ENCODE assay signal across 8 mouse cellular contexts in genomic region chr5:75043621-75044301, GRCm38 (mm10). TPM values are rescaled to one million over a fixed set of nuclear protein-coding genes. Genes with fewer than 3 reads are reported as not detected.
DNase-seq lines count a peak whose midpoint lies in the region; ATAC-seq and TF ChIP-seq lines count a peak whose summit lies in the region.

No protein-coding gene starts in this region.

- peak overlapping the region; percentile 94 for H3K4me2 ChIP-seq in heart, embryonic 13.5 days

- no peaks in the 10 kb centered on the region for H3K4me1 ChIP-seq in ES-Bruce4 (ENCODE audit: control insufficient read depth, insufficient read depth, low read length)
- H3K4me1 ChIP-seq in heart, embryonic 13.5 days, result peaks cover 20% of the 10 kb centered on the region

- TF ChIP-seq EP300 in ES-Bruce4 (IDR thresholded peaks at IDR 0.05; ENCODE audit: insufficient read depth, low read depth, low read length), result no peak

- H3K9me3 ChIP-seq in ES-Bruce4 (replicated peaks; ENCODE audit: control insufficient read depth, insufficient read depth, low read length, poor library complexity, severe bottlenecking), result peaks cover 4% of the 10 kb centered on the region; the same call in 1 of the 2 replicates
- no peaks in the 10 kb centered on the region for H3K9me3 ChIP-seq in heart, embryonic 13.5 days

- TF ChIP-seq CTCF in ES-Bruce4 (IDR thresholded peaks at IDR 0.05; ENCODE audit: low read depth, low read length), result no peak

- no peak for TF ChIP-seq POLR2A in ES-Bruce4 (IDR thresholded peaks at IDR 0.05; ENCODE audit: insufficient read depth, low read length)

- H3K9ac ChIP-seq in ES-Bruce4 (ENCODE audit: low read depth, poor library complexity, severe bottlenecking), result peak overlapping the region; percentile 100
- peak overlapping the region; percentile 99 for H3K9ac ChIP-seq in heart, embryonic 13.5 days

- peak overlapping the region; percentile 86 for H3K4me3 ChIP-seq in ES-Bruce4 (ENCODE audit: low read depth, low read length)
- peak overlapping the region; percentile 98 for H3K4me3 ChIP-seq in heart, embryonic 13.5 days

- 0 out of 2 replicates have a peak overlapping the region, but pooled peaks have one; percentile 12 for H3K27ac ChIP-seq in ES-Bruce4 (ENCODE audit: insufficient read depth, low read length)
- peak overlapping the region; percentile 91 for H3K27ac ChIP-seq in heart, embryonic 13.5 days (replicated peaks)

- WGBS in heart, embryonic 13.5 days, result under 1% methylated on average over 36 of the region's 36 CpGs

- peak; percentile 24 for DNase-seq in layer of hippocampus, adult 9-11 months
- DNase-seq in layer of hippocampus, adult 9-10 months (ENCODE audit: low spot score), result no peak
- peak; percentile 21 for DNase-seq in c-Kit-negative CD71-positive TER-119-positive erythroid progenitor cells, embryonic 14.5 days (ENCODE audit: low read depth, low spot score)
- peak; percentile 16 for DNase-seq in liver
- DNase-seq in naive thymus-derived CD4-positive, alpha-beta T cell, adult 2 months (ENCODE audit: low read depth), result peak; percentile 60
- no peak for DNase-seq in spleen, adult 12 weeks (ENCODE audit: low spot score)

- H3K27me3 ChIP-seq in ES-Bruce4 (ENCODE audit: control insufficient read depth, insufficient read depth, low read length, poor library complexity, severe bottlenecking), result no peaks in the 10 kb centered on the region
- peaks cover 10% of the 10 kb centered on the region; the same call in 1 of the 2 replicates for H3K27me3 ChIP-seq in heart, embryonic 13.5 days (replicated peaks)

- no peaks in the 10 kb centered on the region for H3K36me3 ChIP-seq in ES-Bruce4 (ENCODE audit: control insufficient read depth, insufficient read depth, low read length, poor library complexity, severe bottlenecking)
- H3K36me3 ChIP-seq in heart, embryonic 13.5 days, result peaks cover 11% of the 10 kb centered on the region

- peak; percentile 61 for ATAC-seq in heart, embryonic 13.5 days (ENCODE audit: extremely low read depth, insufficient number of reproducible peaks, low FRiP score, low TSS enrichment)

RNA-seq across cellular contexts. Expression of gene Chic2, which starts 0.8 kb away (rescaled TPM):
- polyA plus RNA-seq in ES-Bruce4 (2011; ENCODE audit: insufficient read depth, insufficient read length, low read depth, missing spikeins), result 21.7 and 23.7 TPM in 2 replicates
- 18.6 and 24.8 TPM in 2 replicates for polyA plus RNA-seq in heart, embryonic 13.5 days (2015; fragmentation: Nextera tagmentation; extraction: Ambion mirVana)

RNA-seq across cellular contexts. Expression of gene Gsx2, which starts 31.6 kb away (rescaled TPM):
- not detected in 2 replicates for polyA plus RNA-seq in ES-Bruce4 (2011; ENCODE audit: insufficient read depth, insufficient read length, low read depth, missing spikeins)
- polyA plus RNA-seq in heart, embryonic 13.5 days (2015; fragmentation: Nextera tagmentation; extraction: Ambion mirVana), result not detected in 2 replicates

Comparison
In these comparisons a context has a peak if more than half of its experiments do, and no peak if none do; other contexts are left out.
1. DNase-seq: peak in layer of hippocampus, adult 9-11 months (single experiment), c-Kit-negative CD71-positive TER-119-positive erythroid progenitor cells, embryonic 14.5 days (single experiment), liver (single experiment) and naive thymus-derived CD4-positive, alpha-beta T cell, adult 2 months (single experiment); none in layer of hippocampus, adult 9-10 months (single experiment) and spleen, adult 12 weeks (single experiment).